Mouse (Mus musculus) hindbrain, embryonic 15.5 days (tissue): ENCODE results near the gene Nfkb2. TPM values are rescaled to one million over a fixed set of nuclear protein-coding genes. Genes with fewer than 3 reads are reported as not detected.

ENCODE experiments used
- ATAC-seq: fragments of 200-750 bp; cut with Nextera tagmentation; 2 replicates; pipeline ENCODE4 v1.8.0; 2017; ENCODE audit warnings: low read depth, moderate number of reproducible peaks, moderate TSS enrichment; ENCODE audit not compliant: low FRiP score
- H3K27ac ChIP-seq: fragments of 300-500 bp; sonication (generic); replicated peaks from 2 replicates; pipeline ENCODE4 v1.5.1; 2015; ENCODE audit warnings: mild to moderate bottlenecking, inconsistent platforms
- H3K27me3 ChIP-seq: fragments of 300-500 bp; sonication (generic); 2 replicates; pipeline ENCODE4 v1.6.1; 2015; ENCODE audit warnings: control low read depth, inconsistent platforms
- H3K36me3 ChIP-seq: fragments of 300-500 bp; sonication (generic); 2 replicates; pipeline ENCODE4 v1.6.1; 2015; ENCODE audit warnings: control low read depth, inconsistent platforms
- H3K4me1 ChIP-seq: fragments of 300-500 bp; sonication (generic); replicated peaks from 2 replicates; pipeline ENCODE4 v1.6.1; 2015; ENCODE audit warnings: control low read depth, inconsistent platforms
- H3K4me2 ChIP-seq: fragments of 300-500 bp; sonication (generic); 2 replicates; pipeline ENCODE4 v1.6.1; 2015; ENCODE audit warnings: moderate library complexity, mild to moderate bottlenecking, inconsistent platforms
- H3K4me3 ChIP-seq: fragments of 300-500 bp; sonication (generic); 2 replicates; pipeline ENCODE4 v1.5.1; 2015; ENCODE audit warnings: mild to moderate bottlenecking, inconsistent platforms
- H3K9ac ChIP-seq: fragments of 300-500 bp; sonication (generic); 2 replicates; pipeline ENCODE4 v1.6.1; 2015; ENCODE audit warnings: inconsistent platforms
- H3K9me3 ChIP-seq: fragments of 300-500 bp; sonication (generic); 2 replicates; pipeline ENCODE4 v1.6.1; 2016; ENCODE audit warnings: control low read depth, inconsistent platforms
- WGBS: fragments of 180-500 bp; shearing (Covaris S2); methylation state at CpG from one replicate; pipeline ENCODE4 v1.1.7; 2015; 5-methylcytosine and 5-hydroxymethylcytosine counted together
- polyA plus RNA-seq: library from polyadenylated mRNA; unstranded; fragments of >200 nt; fragmentation: Nextera tagmentation; extraction: Ambion mirVana; gene quantifications from 2 replicates; pipeline ENCODE4 v1.2.1, GENCODE M21; 2015

Nfkb2 gene
- polyA plus RNA-seq, 1 experiment from 2014 or later, result 2.8 TPM

- Histone ChIP-seq H3K27ac (peak within 1 kb of the TSS; percentile 97), H3K4me1 (peaks cover 68% of the 10 kb centered on the region), H3K4me2 (peak within 1 kb of the TSS; percentile 97), H3K9me3 (no peaks in the 10 kb centered on the region), H3K27me3 (0 out of 2 replicates have a peak, but pooled peaks cover 2% of the 10 kb centered on the region), H3K9ac (peak within 1 kb of the TSS; percentile 67), H3K4me3 (peak within 1 kb of the TSS; percentile 57), H3K36me3 (peaks cover 11% of the 10 kb centered on the region)
- no peak for ATAC-seq
- WGBS, result under 1% methylated on average over 35 of the region's 35 CpGs
These were observed 22.7 kb downstream of the Nfkb2 start, which contains the start of gene Psd for GRCm38 (mm10) chr19:46326756-46327305. Gene Psd (minus strand): TSS chr19:46327156.

- Histone ChIP-seq H3K4me1 (peaks cover 60% of the 10 kb centered on the region), H3K9ac (peak overlapping the region; percentile 67), H3K27me3 (0 out of 2 replicates have a peak, but pooled peaks cover 2% of the 10 kb centered on the region), H3K9me3 (no peaks in the 10 kb centered on the region), H3K4me3 (peak overlapping the region; percentile 57), H3K36me3 (peaks cover 15% of the 10 kb centered on the region), H3K27ac (peak overlapping the region; percentile 97), H3K4me2 (peak overlapping the region; percentile 97)
- 26% methylated on average over 14 of the region's 14 CpGs for WGBS
- no peak for ATAC-seq
These were observed 23.5 kb downstream of the Nfkb2 start for GRCm38 (mm10) chr19:46327531-46328064.

GRCm38 (mm10) chr19:46328081-46329030 lies 24.2 kb downstream of the Nfkb2 start, which contains the start of gene Fbxl15:
Gene Fbxl15 (plus strand): TSS chr19:46328184.
- Histone ChIP-seq H3K27ac (peak within 1 kb of the TSS; percentile 97), H3K36me3 (peaks cover 15% of the 10 kb centered on the region), H3K9me3 (no peaks in the 10 kb centered on the region), H3K4me2 (peak within 1 kb of the TSS; percentile 97), H3K9ac (peak within 1 kb of the TSS; percentile 67), H3K4me3 (peak within 1 kb of the TSS; percentile 57), H3K27me3 (0 out of 2 replicates have a peak, but pooled peaks cover 2% of the 10 kb centered on the region), H3K4me1 (peaks cover 58% of the 10 kb centered on the region)
- ATAC-seq, result peak; percentile 88
- WGBS, result under 1% methylated on average over 80 of the region's 81 CpGs

- peaks cover 52% of the 10 kb centered on the region for H3K4me1 ChIP-seq
- H3K4me3 ChIP-seq, result peak overlapping the region; percentile 57
- WGBS, result 1% methylated on average over 54 of the region's 54 CpGs
- ATAC-seq, result peak; percentile 2; the same call in 1 of the 2 replicates
- no peaks in the 10 kb centered on the region for H3K9me3 ChIP-seq
- 0 out of 2 replicates have a peak, but pooled peaks cover 2% of the 10 kb centered on the region for H3K27me3 ChIP-seq
- peaks cover 15% of the 10 kb centered on the region for H3K36me3 ChIP-seq
- H3K27ac ChIP-seq, result peak overlapping the region; percentile 97
- H3K9ac ChIP-seq, result peak overlapping the region; percentile 67
- peak overlapping the region; percentile 97 for H3K4me2 ChIP-seq
These were observed 25.0 kb downstream of the Nfkb2 start for GRCm38 (mm10) chr19:46329031-46329641.

- H3K9me3 ChIP-seq, result no peaks in the 10 kb centered on the region
- H3K4me2 ChIP-seq, result peak overlapping the region; percentile 97
- no peak overlapping the region for H3K27ac ChIP-seq
- H3K4me1 ChIP-seq, result peaks cover 44% of the 10 kb centered on the region
- H3K9ac ChIP-seq, result no peak overlapping the region
- WGBS, result 5% methylated on average over 16 of the region's 16 CpGs
- peak overlapping the region; percentile 57 for H3K4me3 ChIP-seq
- H3K27me3 ChIP-seq, result no peaks in the 10 kb centered on the region
- ATAC-seq, result no peak
- peaks cover 15% of the 10 kb centered on the region for H3K36me3 ChIP-seq
These were observed 25.8 kb downstream of the Nfkb2 start for GRCm38 (mm10) chr19:46329951-46330350.

GRCm38 (mm10) chr19:46330696-46331095 lies 26.6 kb downstream of the Nfkb2 start:
- Histone ChIP-seq H3K9me3 (no peaks in the 10 kb centered on the region), H3K27me3 (no peaks in the 10 kb centered on the region), H3K27ac (no peak overlapping the region), H3K9ac (no peak overlapping the region), H3K36me3 (peaks cover 15% of the 10 kb centered on the region), H3K4me3 (no peak overlapping the region), H3K4me2 (no peak overlapping the region), H3K4me1 (peaks cover 36% of the 10 kb centered on the region)
- 94% methylated on average over 12 of the region's 12 CpGs for WGBS
- no peak for ATAC-seq

GRCm38 (mm10) chr19:46331326-46331725 lies 27.2 kb downstream of the Nfkb2 start:
- H3K4me3 ChIP-seq, result no peak overlapping the region
- no peak overlapping the region for H3K9ac ChIP-seq
- ATAC-seq, result no peak
- H3K4me2 ChIP-seq, result no peak overlapping the region
- H3K27ac ChIP-seq, result no peak overlapping the region
- peaks cover 36% of the 10 kb centered on the region for H3K4me1 ChIP-seq
- WGBS, result 91% methylated on average over 14 of the region's 14 CpGs
- H3K36me3 ChIP-seq, result peaks cover 15% of the 10 kb centered on the region
- no peaks in the 10 kb centered on the region for H3K9me3 ChIP-seq
- H3K27me3 ChIP-seq, result no peaks in the 10 kb centered on the region

GRCm38 (mm10) chr19:46331936-46332335 lies 27.8 kb downstream of the Nfkb2 start:
- Histone ChIP-seq H3K27ac (no peak overlapping the region), H3K4me1 (peaks cover 38% of the 10 kb centered on the region), H3K9ac (no peak overlapping the region), H3K4me2 (no peak overlapping the region), H3K9me3 (no peaks in the 10 kb centered on the region), H3K36me3 (peaks cover 15% of the 10 kb centered on the region), H3K27me3 (no peaks in the 10 kb centered on the region), H3K4me3 (no peak overlapping the region)
- 79% methylated on average over 3 of the region's 3 CpGs for WGBS
- ATAC-seq, result no peak

- Histone ChIP-seq H3K9me3 (no peaks in the 10 kb centered on the region), H3K27me3 (no peaks in the 10 kb centered on the region), H3K9ac (no peak overlapping the region), H3K4me2 (no peak overlapping the region), H3K4me1 (peaks cover 38% of the 10 kb centered on the region), H3K27ac (no peak overlapping the region), H3K4me3 (no peak overlapping the region), H3K36me3 (peaks cover 15% of the 10 kb centered on the region)
- ATAC-seq, result no peak
- WGBS, result 36% methylated on average over 7 of the region's 7 CpGs
These were observed 28.7 kb downstream of the Nfkb2 start for GRCm38 (mm10) chr19:46332721-46333339.

- no peak overlapping the region for H3K27ac ChIP-seq
- peaks cover 15% of the 10 kb centered on the region for H3K36me3 ChIP-seq
- no peaks in the 10 kb centered on the region for H3K27me3 ChIP-seq
- WGBS, result 89% methylated on average over 3 of the region's 3 CpGs
- no peaks in the 10 kb centered on the region for H3K9me3 ChIP-seq
- no peak overlapping the region for H3K4me3 ChIP-seq
- no peak overlapping the region for H3K9ac ChIP-seq
- no peak for ATAC-seq
- no peak overlapping the region for H3K4me2 ChIP-seq
- H3K4me1 ChIP-seq, result peaks cover 40% of the 10 kb centered on the region
These were observed 29.8 kb downstream of the Nfkb2 start for GRCm38 (mm10) chr19:46333906-46334305.

GRCm38 (mm10) chr19:46337719-46338330 lies 33.7 kb downstream of the Nfkb2 start:
- peak overlapping the region; percentile 85 for H3K27ac ChIP-seq
- 29% methylated on average over 15 of the region's 15 CpGs for WGBS
- ATAC-seq, result no peak; the same call in 1 of the 2 replicates

More at GRCm38 (mm10) chr19:46337719-46338330, 33.7 kb downstream of the Nfkb2 start:
- Histone ChIP-seq H3K36me3 (no peaks in the 10 kb centered on the region), H3K9ac (peak overlapping the region; percentile 77), H3K9me3 (no peaks in the 10 kb centered on the region), H3K27me3 (no peaks in the 10 kb centered on the region), H3K4me1 (peaks cover 33% of the 10 kb centered on the region), H3K4me3 (peak overlapping the region; percentile 76), H3K4me2 (peak overlapping the region; percentile 81)
